Comparison of ENCODE assay signal across 19 mouse cellular contexts in genomic region chr12:46419591-46419990, GRCm38 (mm10).
DNase-seq lines count a peak whose midpoint lies in the region; ATAC-seq and TF ChIP-seq lines count a peak whose summit lies in the region.
"Had no signal": no experiment of that assay in that cellular context is flagged by ENCODE, and none has a peak within 500 bp of the region (broad histone marks: within the 10 kb centered on the region; RNA-seq: fewer than 3 reads in every experiment).

No protein-coding gene starts in this region.

- no peak overlapping the region for H3K4me3 ChIP-seq in heart, embryonic 12.5 days
- H3K4me3 ChIP-seq in MEL (ENCODE audit: control insufficient read depth in 1 of 2, insufficient read depth in 1 of 2, low read depth in 2 of 2, low read length in 2 of 2), result no peak overlapping the region
- no peak overlapping the region for H3K4me3 ChIP-seq in hindbrain, embryonic 14.5 days (replicated peaks; ENCODE audit: low read length)
- H3K4me3 ChIP-seq: embryonic facial prominence, embryonic 15.5 days; erythroblast, embryonic 14.5 days; forebrain, embryonic 10.5 days; hindbrain, embryonic 13.5 days; intestine, embryonic 15.5 days had no signal

- H3K4me1 ChIP-seq in heart, embryonic 12.5 days (replicated peaks), result no peaks in the 10 kb centered on the region
- peaks cover 5 to 6% of the 10 kb centered on the region in 2 experiments for H3K4me1 ChIP-seq in MEL (ENCODE audit: control insufficient read depth in 1 of 2, insufficient read depth in 2 of 2, low read length in 2 of 2)
- H3K4me1 ChIP-seq in hindbrain, embryonic 14.5 days (replicated peaks; ENCODE audit: control insufficient read depth, insufficient read depth, low read length), result no peaks in the 10 kb centered on the region
- H3K4me1 ChIP-seq: embryonic facial prominence, embryonic 15.5 days; forebrain, embryonic 10.5 days; hindbrain, embryonic 13.5 days; intestine, embryonic 15.5 days had no signal

- H3K36me3 ChIP-seq in heart, embryonic 12.5 days, result no peaks in the 10 kb centered on the region
- peaks cover 0 to 12% of the 10 kb centered on the region in 2 experiments; a peak in 2 of 4 replicates for H3K36me3 ChIP-seq in MEL (ENCODE audit: control insufficient read depth in 1 of 2, insufficient read depth in 2 of 2, low read length in 2 of 2)
- H3K36me3 ChIP-seq in hindbrain, embryonic 14.5 days (replicated peaks; ENCODE audit: control insufficient read depth, insufficient read depth), result no peaks in the 10 kb centered on the region
- H3K36me3 ChIP-seq: embryonic facial prominence, embryonic 15.5 days; forebrain, embryonic 10.5 days; hindbrain, embryonic 13.5 days; intestine, embryonic 15.5 days had no signal

- no peak overlapping the region for H3K27ac ChIP-seq in heart, embryonic 12.5 days (ENCODE audit: poor library complexity, severe bottlenecking)
- no peak overlapping the region for H3K27ac ChIP-seq in MEL (ENCODE audit: control insufficient read depth, low read depth, low read length)
- H3K27ac ChIP-seq in hindbrain, embryonic 14.5 days, result no peak overlapping the region
- H3K27ac ChIP-seq: embryonic facial prominence, embryonic 15.5 days; forebrain, embryonic 10.5 days; hindbrain, embryonic 13.5 days; intestine, embryonic 15.5 days had no signal

- 69% methylated on average over 4 of the region's 4 CpGs for WGBS in heart, embryonic 12.5 days
- 90% methylated on average over 4 of the region's 4 CpGs for WGBS in hindbrain, embryonic 14.5 days

- DNase-seq in heart, postnatal 10 days, result no peak
- peak; percentile 67 for DNase-seq in MEL (ENCODE audit: low read depth, low spot score)
- DNase-seq in c-Kit-negative CD71-positive TER-119-positive erythroid progenitor cells, embryonic 14.5 days (ENCODE audit: low read depth, low spot score), result peak; percentile 2
- DNase-seq in hindbrain, embryonic 14.5 days (ENCODE audit: low spot score), result no peak
- DNase-seq in gastrocnemius, postnatal 4 days (ENCODE audit: low spot score in 2 of 2), result no peak
- DNase-seq: adrenal gland, postnatal 14 days; cerebellum, adult 11 months; cerebellum, adult 8-10 months; embryo, embryonic 11 days; gastrocnemius, postnatal 10 days; heart, postnatal 14 days had no signal

- no peak overlapping the region for H3K9ac ChIP-seq in heart, embryonic 12.5 days
- no peak overlapping the region for H3K9ac ChIP-seq in MEL (ENCODE audit: control insufficient read depth, low read depth, low read length, poor library complexity, severe bottlenecking)
- no peak overlapping the region for H3K9ac ChIP-seq in hindbrain, embryonic 14.5 days
- H3K9ac ChIP-seq: embryonic facial prominence, embryonic 15.5 days; hindbrain, embryonic 13.5 days; intestine, embryonic 15.5 days had no signal

- TF ChIP-seq RAD21 in MEL (IDR thresholded peaks at IDR 0.05; ENCODE audit: low read depth, low read length), result no peak

- H3K79me2 ChIP-seq in MEL (ENCODE audit: control insufficient read depth, insufficient read depth, low read length, poor library complexity), result no peaks in the 10 kb centered on the region

- no peaks in the 10 kb centered on the region for H3K27me3 ChIP-seq in heart, embryonic 12.5 days (replicated peaks)
- H3K27me3 ChIP-seq in MEL (ENCODE audit: control insufficient read depth in 1 of 2, insufficient read depth in 2 of 2, low read length in 2 of 2), result no peaks in the 10 kb centered on the region
- H3K27me3 ChIP-seq in hindbrain, embryonic 14.5 days (ENCODE audit: control insufficient read depth, insufficient read depth, low read length), result no peaks in the 10 kb centered on the region
- H3K27me3 ChIP-seq: CH12.LX; embryonic facial prominence, embryonic 15.5 days; hindbrain, embryonic 13.5 days; intestine, embryonic 15.5 days had no signal

- no peak for TF ChIP-seq CTCF in MEL (IDR thresholded peaks at IDR 0.05 in 2 of 3, conservative IDR thresholded peaks at IDR 0.05 in 1 of 3; ENCODE audit: control insufficient read depth in 1 of 3, insufficient read depth in 1 of 3, low read depth in 2 of 3, low read length in 3 of 3, poor library complexity in 1 of 3, severe bottlenecking in 1 of 3)

- peak; percentile 93 for ATAC-seq in heart, embryonic 12.5 days (ENCODE audit: insufficient number of reproducible peaks, low FRiP score)
- ATAC-seq in hindbrain, embryonic 14.5 days (ENCODE audit: low FRiP score), result no peak
- ATAC-seq: forebrain, embryonic 14.5 days; intestine, embryonic 15.5 days had no signal

- TF ChIP-seq EP300 in MEL (IDR thresholded peaks at IDR 0.05; ENCODE audit: low read depth in 1 of 2, low read length in 2 of 2), result peak; percentile 85

- no peak overlapping the region for H3K4me2 ChIP-seq in heart, embryonic 12.5 days
- H3K4me2 ChIP-seq in hindbrain, embryonic 14.5 days (replicated peaks), result no peak overlapping the region
- H3K4me2 ChIP-seq: embryonic facial prominence, embryonic 15.5 days; hindbrain, embryonic 13.5 days; intestine, embryonic 15.5 days had no signal

- intact Hi-C loops in heart, postnatal 10 days (cut with DNase I), result no loop called here

- no peaks in the 10 kb centered on the region for H3K9me3 ChIP-seq in heart, embryonic 12.5 days (replicated peaks)
- no peaks in the 10 kb centered on the region for H3K9me3 ChIP-seq in MEL (replicated peaks; ENCODE audit: insufficient read depth, low read length)
- no peaks in the 10 kb centered on the region for H3K9me3 ChIP-seq in hindbrain, embryonic 14.5 days (ENCODE audit: control insufficient read depth, low read length)
- H3K9me3 ChIP-seq: embryonic facial prominence, embryonic 15.5 days; forebrain, embryonic 10.5 days; hindbrain, embryonic 13.5 days; intestine, embryonic 15.5 days had no signal

- TF ChIP-seq POLR2A in MEL (IDR thresholded peaks at IDR 0.05; ENCODE audit: control insufficient read depth in 1 of 2, insufficient read depth in 1 of 2, low read depth in 1 of 2, low read length in 2 of 2, poor library complexity in 1 of 2), result no peak

TF ChIP-seq in MEL, 35 proteins besides CTCF, POLR2A, EP300 and RAD21:
- TF ChIP-seq MYB (IDR thresholded peaks at IDR 0.05; ENCODE audit: low read depth, low read length), result no peak
- peak; percentile 82 for TF ChIP-seq GATA1 (IDR thresholded peaks at IDR 0.05; ENCODE audit: low read depth, low read length)
- TF ChIP-seq CHD1 (IDR thresholded peaks at IDR 0.05; ENCODE audit: low read depth, low read length), result no peak
- TF ChIP-seq TAL1 (IDR thresholded peaks at IDR 0.05; ENCODE audit: low read length), result peak; percentile 60
- peak; percentile 89 for TF ChIP-seq ETS1 (IDR thresholded peaks at IDR 0.05; ENCODE audit: low read depth, low read length)
- TF ChIP-seq MAFK (IDR thresholded peaks at IDR 0.05; ENCODE audit: borderline replicate concordance, low read depth, low read length), result peak; percentile 92
- peak; percentile 94 for TF ChIP-seq TCF12 (IDR thresholded peaks at IDR 0.05; ENCODE audit: low read depth, low read length)

Comparison
In these comparisons a context has a peak if more than half of its experiments do, and no peak if none do; other contexts are left out.
1. DNase-seq: peak in MEL (single experiment) and c-Kit-negative CD71-positive TER-119-positive erythroid progenitor cells, embryonic 14.5 days (single experiment); none in heart, postnatal 10 days (0 of 2), hindbrain, embryonic 14.5 days (single experiment) and gastrocnemius, postnatal 4 days (0 of 2).